Mouse (Mus musculus) kidney, adult 8-10 months (tissue): Measurements from ENCODE around the gene Cmbl.

ENCODE experiments used
- DNase-seq, 2 experiments: peaks; one replicate each; pipeline ENCODE4 v3.0.0; 2022

The Cmbl gene

GRCm38 (mm10) chr15:31542013-31542958 lies 22.9 kb upstream of the Cmbl start:
- DNase-seq = peak; percentile 61 to 63

- no peak for DNase-seq
Observed at GRCm38 (mm10) chr15:31543246-31543645, 21.9 kb upstream of the Cmbl start.

GRCm38 (mm10) chr15:31545058-31545457 lies 20.1 kb upstream of the Cmbl start:
- peak; percentile 52 to 79 for DNase-seq

GRCm38 (mm10) chr15:31546291-31546690 lies 18.9 kb upstream of the Cmbl start:
- DNase-seq = no peak

- DNase-seq = no peak
Observed at GRCm38 (mm10) chr15:31547421-31547820, 17.8 kb upstream of the Cmbl start.

- no peak for DNase-seq
Observed at GRCm38 (mm10) chr15:31550381-31550780, 14.8 kb upstream of the Cmbl start.

- DNase-seq = no peak
Observed at GRCm38 (mm10) chr15:31554855-31555254, 10.3 kb upstream of the Cmbl start.

GRCm38 (mm10) chr15:31561390-31561789 lies 3.8 kb upstream of the Cmbl start:
- DNase-seq = no peak

GRCm38 (mm10) chr15:31561976-31562375 lies 3.2 kb upstream of the Cmbl start:
- no peak for DNase-seq

GRCm38 (mm10) chr15:31562847-31563246 lies 2.3 kb upstream of the Cmbl start:
- no peak for DNase-seq

- peak; percentile 84 to 90 for DNase-seq
Observed at GRCm38 (mm10) chr15:31563577-31564546, 1.3 kb upstream of the Cmbl start.

- DNase-seq = no peak
Observed at GRCm38 (mm10) chr15:31565786-31566185, 597 bp downstream of the Cmbl start.

- peak in 1 of 2 experiments; percentile 47 for DNase-seq
Observed at GRCm38 (mm10) chr15:31567431-31567830, 2.2 kb downstream of the Cmbl start.

- DNase-seq = peak; percentile 83 to 87
Observed at GRCm38 (mm10) chr15:31568581-31568996, 3.4 kb downstream of the Cmbl start.

GRCm38 (mm10) chr15:31569325-31570022 lies 4.3 kb downstream of the Cmbl start:
- DNase-seq = peak; percentile 91 to 93

- no peak for DNase-seq
Observed at GRCm38 (mm10) chr15:31570959-31571358, 5.8 kb downstream of the Cmbl start.

- DNase-seq = no peak
Observed at GRCm38 (mm10) chr15:31571906-31572722, 6.9 kb downstream of the Cmbl start.

- no peak for DNase-seq
Observed at GRCm38 (mm10) chr15:31573287-31573686, 8.1 kb downstream of the Cmbl start.

- DNase-seq = no peak
Observed at GRCm38 (mm10) chr15:31573692-31574091, 8.5 kb downstream of the Cmbl start.

GRCm38 (mm10) chr15:31576076-31576475 lies 10.9 kb downstream of the Cmbl start:
- DNase-seq = no peak

GRCm38 (mm10) chr15:31581086-31581485 lies 15.9 kb downstream of the Cmbl start:
- DNase-seq = peak in 1 of 2 experiments; percentile 54
